Mouse (Mus musculus) CD4-positive naive resting alpha-beta T cell, adult 76 days (primary cell): ENCODE measurements around the gene Dnpep. TPM values are rescaled to one million over a fixed set of nuclear protein-coding genes. Genes with fewer than 3 reads are reported as not detected.

ENCODE experiments used
- total RNA-seq: library from RNA; stranded (reverse); gene quantifications from one replicate; pipeline ENCODE4 v1.2.4, GENCODE M21; 2023

Gene Dnpep
- 34.7 TPM for total RNA-seq

GRCm38 (mm10) chr1:75317241-75318201 lies at the start of gene Dnpep:
TSS of gene Dnpep (minus strand) at chr1:75317990.

DNA sequence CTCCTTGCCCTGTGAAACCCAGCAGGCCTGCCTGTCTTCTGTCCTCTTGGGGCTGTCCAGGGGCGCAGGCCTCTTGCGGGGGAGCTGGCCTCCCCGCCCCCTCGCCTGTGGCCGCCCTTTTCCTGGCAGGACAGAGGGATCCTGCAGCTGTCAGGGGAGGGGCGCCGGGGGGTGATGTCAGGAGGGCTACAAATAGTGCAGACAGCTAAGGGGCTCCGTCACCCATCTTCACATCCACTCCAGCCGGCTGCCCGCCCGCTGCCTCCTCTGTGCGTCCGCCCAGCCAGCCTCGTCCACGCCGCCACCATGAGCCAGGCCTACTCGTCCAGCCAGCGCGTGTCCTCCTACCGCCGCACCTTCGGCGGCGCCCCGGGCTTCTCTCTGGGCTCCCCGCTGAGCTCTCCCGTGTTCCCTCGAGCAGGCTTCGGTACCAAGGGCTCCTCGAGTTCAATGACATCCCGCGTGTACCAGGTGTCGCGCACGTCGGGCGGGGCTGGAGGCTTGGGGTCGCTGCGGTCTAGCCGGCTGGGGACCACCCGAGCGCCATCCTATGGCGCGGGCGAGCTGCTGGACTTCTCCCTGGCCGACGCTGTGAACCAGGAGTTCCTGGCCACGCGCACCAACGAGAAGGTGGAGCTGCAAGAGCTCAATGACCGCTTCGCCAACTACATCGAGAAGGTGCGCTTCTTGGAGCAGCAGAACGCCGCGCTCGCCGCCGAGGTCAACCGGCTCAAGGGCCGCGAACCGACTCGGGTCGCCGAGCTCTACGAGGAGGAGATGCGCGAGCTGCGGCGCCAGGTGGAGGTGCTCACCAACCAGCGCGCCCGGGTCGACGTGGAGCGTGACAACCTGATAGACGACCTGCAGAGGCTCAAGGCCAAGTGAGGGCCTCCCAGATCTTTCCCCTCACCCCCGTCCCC lies 42.6 kb upstream of the Dnpep start, which contains the start of gene Des:
Gene Des, plus strand, starts transcription at position 218 of the 920 bp plus-strand sequence.

DNA sequence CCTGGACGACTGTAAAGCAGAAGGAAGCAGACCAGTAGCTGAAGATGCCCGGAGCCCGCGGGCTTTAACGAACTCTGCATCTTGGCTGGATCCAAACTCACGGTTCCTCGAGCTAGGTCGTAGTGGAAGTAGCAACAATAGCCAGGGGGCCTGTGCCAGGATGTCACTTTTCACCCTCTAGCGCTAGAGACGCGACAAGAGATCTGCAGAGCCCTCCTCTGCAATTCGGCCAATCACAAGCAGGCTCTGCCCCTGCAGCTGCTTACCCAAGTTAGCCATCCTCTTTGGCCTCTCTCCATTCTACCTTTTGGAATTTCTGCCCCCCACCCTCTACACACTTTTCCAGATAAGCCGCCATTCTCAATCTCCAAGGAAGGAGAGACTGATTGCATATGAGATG lies 39.6 kb downstream of the Dnpep start, which contains the start of gene Resp18:
Gene Resp18, minus strand, starts transcription at position 188 of the 400 bp plus-strand sequence.

GRCm38 (mm10) chr1:75264091-75264880 lies 53.5 kb downstream of the Dnpep start, which contains the start of gene Ptprn:
TSS of gene Ptprn (minus strand) at chr1:75264502.

Other genes starting within 250 kb of the Dnpep start
- gene Nhej1, start 192.8 kb downstream of the Dnpep start, total RNA-seq = 5.0 TPM
- gene Slc23a3, start 184.1 kb downstream of the Dnpep start, total RNA-seq = 5.5 TPM
- 127 TPM for gene Cnppd1, start 175.3 kb downstream of the Dnpep start, total RNA-seq
- 72.2 TPM for gene Retreg2, start 175.2 kb downstream of the Dnpep start, total RNA-seq
- gene Zfand2b, start 149.3 kb downstream of the Dnpep start, total RNA-seq = 39.0 TPM
- 3.5 TPM for gene Abcb6, start 137.6 kb downstream of the Dnpep start, total RNA-seq
- 18.1 TPM for gene Ankzf1, start 125.8 kb downstream of the Dnpep start, total RNA-seq
- gene Atg9a, start 125.8 kb downstream of the Dnpep start, total RNA-seq = 37.7 TPM
- gene Glb1l, start 107.2 kb downstream of the Dnpep start, total RNA-seq = 14.8 TPM
- 55.9 TPM for gene Stk16, start 107.2 kb downstream of the Dnpep start, total RNA-seq
- gene Tuba4a, start 98.1 kb downstream of the Dnpep start, total RNA-seq = 183 TPM
- not detected for gene A630095N17Rik, start 85.9 kb downstream of the Dnpep start, total RNA-seq
- 44.8 TPM for gene Dnajb2, start 81.6 kb downstream of the Dnpep start, total RNA-seq
- gene Ptprn, start 53.5 kb downstream of the Dnpep start, total RNA-seq = 0.41 TPM
- not detected for gene Resp18, start 39.6 kb downstream of the Dnpep start, total RNA-seq
- gene Des, start 42.3 kb upstream of the Dnpep start, total RNA-seq = not detected
- 0.70 TPM for gene Speg, start 57.3 kb upstream of the Dnpep start, total RNA-seq
- 44.5 TPM for gene Gmppa, start 117.9 kb upstream of the Dnpep start, total RNA-seq
- gene Asic4, start 132.4 kb upstream of the Dnpep start, total RNA-seq = not detected
- gene Chpf, start 161.3 kb upstream of the Dnpep start, total RNA-seq = 20.8 TPM
- gene Tmem198, start 161.5 kb upstream of the Dnpep start, total RNA-seq = 5.5 TPM
- 2.3 TPM for gene Obsl1, start 188.5 kb upstream of the Dnpep start, total RNA-seq
- gene Inha, start 189.1 kb upstream of the Dnpep start, total RNA-seq = 0.53 TPM
- 116 TPM for gene Stk11ip, start 203.5 kb upstream of the Dnpep start, total RNA-seq
- not detected for gene Slc4a3, start 228.3 kb upstream of the Dnpep start, total RNA-seq